Mouse (Mus musculus) hindbrain, embryonic 15.5 days (tissue): ENCODE data around the gene Myom3. TPM values are rescaled to one million over a fixed set of nuclear protein-coding genes. Genes with fewer than 3 reads are reported as not detected.

Experiments used
- ATAC-seq: fragments of 200-750 bp; cut with Nextera tagmentation; 2 replicates; pipeline ENCODE4 v1.8.0; 2017; ENCODE audit warnings: low read depth, moderate number of reproducible peaks, moderate TSS enrichment; ENCODE audit not compliant: low FRiP score
- H3K27ac ChIP-seq: fragments of 300-500 bp; sonication (generic); replicated peaks from 2 replicates; pipeline ENCODE4 v1.5.1; 2015; ENCODE audit warnings: mild to moderate bottlenecking, inconsistent platforms
- H3K27me3 ChIP-seq: fragments of 300-500 bp; sonication (generic); 2 replicates; pipeline ENCODE4 v1.6.1; 2015; ENCODE audit warnings: control low read depth, inconsistent platforms
- H3K36me3 ChIP-seq: fragments of 300-500 bp; sonication (generic); 2 replicates; pipeline ENCODE4 v1.6.1; 2015; ENCODE audit warnings: control low read depth, inconsistent platforms
- H3K4me1 ChIP-seq: fragments of 300-500 bp; sonication (generic); replicated peaks from 2 replicates; pipeline ENCODE4 v1.6.1; 2015; ENCODE audit warnings: control low read depth, inconsistent platforms
- H3K4me2 ChIP-seq: fragments of 300-500 bp; sonication (generic); 2 replicates; pipeline ENCODE4 v1.6.1; 2015; ENCODE audit warnings: moderate library complexity, mild to moderate bottlenecking, inconsistent platforms
- H3K4me3 ChIP-seq: fragments of 300-500 bp; sonication (generic); 2 replicates; pipeline ENCODE4 v1.5.1; 2015; ENCODE audit warnings: mild to moderate bottlenecking, inconsistent platforms
- H3K9ac ChIP-seq: fragments of 300-500 bp; sonication (generic); 2 replicates; pipeline ENCODE4 v1.6.1; 2015; ENCODE audit warnings: inconsistent platforms
- H3K9me3 ChIP-seq: fragments of 300-500 bp; sonication (generic); 2 replicates; pipeline ENCODE4 v1.6.1; 2016; ENCODE audit warnings: control low read depth, inconsistent platforms
- WGBS: fragments of 180-500 bp; shearing (Covaris S2); methylation state at CpG from one replicate; pipeline ENCODE4 v1.1.7; 2015; 5-methylcytosine and 5-hydroxymethylcytosine counted together
- polyA plus RNA-seq: library from polyadenylated mRNA; unstranded; fragments of >200 nt; fragmentation: Nextera tagmentation; extraction: Ambion mirVana; gene quantifications from 2 replicates; pipeline ENCODE4 v1.2.1, GENCODE M21; 2015

The Myom3 gene
- polyA plus RNA-seq, 1 experiment from 2014 or later = 0.31 TPM

GRCm38 (mm10) chr4:135781304-135781703 lies 21.8 kb downstream of the Myom3 start:
- H3K4me2 ChIP-seq = no peak overlapping the region
- no peaks in the 10 kb centered on the region for H3K27me3 ChIP-seq
- no peak overlapping the region for H3K27ac ChIP-seq
- no peak overlapping the region for H3K9ac ChIP-seq
- no peak overlapping the region for H3K4me3 ChIP-seq
- no peak for ATAC-seq
- WGBS = 90% methylated on average over 5 of the region's 5 CpGs
- no peaks in the 10 kb centered on the region for H3K9me3 ChIP-seq
- H3K36me3 ChIP-seq = no peaks in the 10 kb centered on the region
- no peaks in the 10 kb centered on the region for H3K4me1 ChIP-seq

- Histone ChIP-seq H3K27ac (no peak overlapping the region), H3K4me2 (no peak overlapping the region), H3K27me3 (no peaks in the 10 kb centered on the region), H3K9me3 (no peaks in the 10 kb centered on the region), H3K36me3 (no peaks in the 10 kb centered on the region), H3K4me1 (no peaks in the 10 kb centered on the region), H3K9ac (no peak overlapping the region), H3K4me3 (no peak overlapping the region)
- WGBS = 83% methylated on average over 5 of the region's 5 CpGs
- ATAC-seq = no peak
Observed at GRCm38 (mm10) chr4:135786581-135786980, 27.1 kb downstream of the Myom3 start.

GRCm38 (mm10) chr4:135787271-135787670 lies 27.8 kb downstream of the Myom3 start:
- H3K27ac ChIP-seq = no peak overlapping the region
- no peak for ATAC-seq
- H3K9ac ChIP-seq = no peak overlapping the region
- no peaks in the 10 kb centered on the region for H3K36me3 ChIP-seq
- no peaks in the 10 kb centered on the region for H3K9me3 ChIP-seq
- WGBS = 91% methylated on average over 6 of the region's 6 CpGs
- no peak overlapping the region for H3K4me2 ChIP-seq
- H3K4me3 ChIP-seq = no peak overlapping the region
- H3K4me1 ChIP-seq = no peaks in the 10 kb centered on the region
- no peaks in the 10 kb centered on the region for H3K27me3 ChIP-seq

- Histone ChIP-seq H3K9ac (no peak overlapping the region), H3K27ac (no peak overlapping the region), H3K9me3 (no peaks in the 10 kb centered on the region), H3K4me2 (no peak overlapping the region), H3K4me3 (no peak overlapping the region), H3K4me1 (no peaks in the 10 kb centered on the region), H3K36me3 (no peaks in the 10 kb centered on the region), H3K27me3 (no peaks in the 10 kb centered on the region)
- ATAC-seq = no peak
- 71% methylated on average over 2 of the region's 2 CpGs for WGBS
Observed at GRCm38 (mm10) chr4:135789135-135789534, 29.6 kb downstream of the Myom3 start.

DNA sequence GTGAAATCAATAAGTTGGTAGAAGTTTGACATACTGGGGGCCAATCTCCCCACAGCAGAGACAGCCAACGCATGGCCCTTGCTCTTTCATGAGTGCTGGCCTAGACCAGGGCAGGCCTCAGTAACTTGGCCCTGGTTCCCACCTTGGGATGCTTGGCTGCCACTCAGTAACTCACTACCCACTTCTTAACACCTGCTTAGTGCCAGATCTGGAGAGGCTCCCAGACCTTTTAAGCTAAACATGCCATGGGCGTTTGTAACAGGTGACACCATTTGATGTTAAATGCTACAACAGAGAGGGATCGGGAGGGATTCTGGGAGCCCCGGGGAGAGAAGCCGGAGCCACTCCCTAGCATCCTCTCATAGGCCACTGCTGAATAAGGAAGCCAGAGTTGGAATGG lies 33.3 kb downstream of the Myom3 start:
- Histone ChIP-seq H3K9me3 (no peaks in the 10 kb centered on the region), H3K4me3 (no peak overlapping the region), H3K36me3 (no peaks in the 10 kb centered on the region), H3K27ac (no peak overlapping the region), H3K9ac (no peak overlapping the region), H3K4me2 (no peak overlapping the region), H3K4me1 (no peaks in the 10 kb centered on the region), H3K27me3 (no peaks in the 10 kb centered on the region)
- WGBS = 93% methylated on average over 5 of the region's 5 CpGs
- no peak for ATAC-seq

- Histone ChIP-seq H3K9me3 (no peaks in the 10 kb centered on the region), H3K4me2 (no peak overlapping the region), H3K9ac (no peak overlapping the region), H3K36me3 (no peaks in the 10 kb centered on the region), H3K27me3 (no peaks in the 10 kb centered on the region), H3K4me1 (no peaks in the 10 kb centered on the region; the same call in 1 of the 2 replicates), H3K27ac (no peak overlapping the region), H3K4me3 (no peak overlapping the region)
- no peak for ATAC-seq
- 29% methylated on average over 11 of the region's 11 CpGs for whole genome bisulfite sequencing
Observed at GRCm38 (mm10) chr4:135797931-135798330, 38.4 kb downstream of the Myom3 start.

DNA sequence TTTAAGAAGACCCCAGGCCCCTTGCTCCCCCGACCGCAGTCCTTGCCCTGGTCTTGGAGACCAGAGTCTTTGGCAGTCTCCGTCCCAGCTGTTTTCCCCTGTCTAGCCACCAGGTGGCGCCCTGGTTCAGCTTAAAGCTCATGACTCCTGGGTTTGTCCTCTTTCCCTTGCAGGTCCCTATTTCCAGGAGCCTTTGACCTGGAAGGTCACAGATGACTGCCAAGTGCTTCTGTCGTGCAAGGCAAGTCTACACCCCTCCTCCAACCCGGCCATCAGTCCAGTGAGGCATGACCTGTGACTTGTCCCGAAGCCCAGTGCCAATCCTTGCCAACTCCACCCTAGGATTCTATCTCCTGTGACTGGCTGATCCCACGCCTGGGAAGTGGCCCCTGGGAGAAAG lies 42.0 kb downstream of the Myom3 start:
- H3K9me3 ChIP-seq = no peaks in the 10 kb centered on the region
- 18% methylated on average over 8 of the region's 8 CpGs for WGBS
- ATAC-seq = 0 out of 2 replicates have a peak, but pooled peaks have one; percentile 51

DNA sequence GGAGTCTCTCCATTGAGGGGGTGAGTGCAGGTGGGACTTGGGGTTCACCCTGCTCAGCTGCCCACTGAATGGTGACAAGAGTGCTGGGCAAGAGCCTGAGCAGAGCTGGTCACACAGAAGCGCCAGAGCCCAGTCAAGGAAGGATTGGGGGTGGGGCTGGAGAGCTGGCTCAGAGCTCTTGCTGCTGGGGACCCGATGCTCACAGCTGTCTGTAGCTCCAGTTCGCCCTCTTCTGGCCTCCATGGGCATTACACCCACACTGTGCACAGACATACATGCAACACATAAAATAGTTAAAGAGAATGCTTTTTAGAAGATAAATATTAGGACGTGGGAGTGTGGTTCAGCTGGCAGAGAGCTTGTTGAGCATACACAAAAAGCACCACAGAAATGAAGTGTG lies 43.8 kb downstream of the Myom3 start:
- no peaks in the 10 kb centered on the region for H3K36me3 ChIP-seq
- 61% methylated on average over 4 of the region's 4 CpGs for WGBS
- no peaks in the 10 kb centered on the region for H3K9me3 ChIP-seq
- H3K4me2 ChIP-seq = no peak overlapping the region
- H3K27ac ChIP-seq = no peak overlapping the region
- no peak overlapping the region for H3K9ac ChIP-seq
- H3K4me1 ChIP-seq = no peaks in the 10 kb centered on the region
- no peak overlapping the region for H3K4me3 ChIP-seq
- no peak for ATAC-seq
- H3K27me3 ChIP-seq = no peaks in the 10 kb centered on the region

More for the DNA sequence above, 42.0 kb downstream of the Myom3 start:
- no peaks in the 10 kb centered on the region; the same call in 1 of the 2 replicates for H3K4me1 ChIP-seq
- no peak overlapping the region for H3K4me2 ChIP-seq
- H3K4me3 ChIP-seq = no peak overlapping the region
- H3K27me3 ChIP-seq = no peaks in the 10 kb centered on the region
- H3K36me3 ChIP-seq = no peaks in the 10 kb centered on the region
- no peak overlapping the region for H3K27ac ChIP-seq
- H3K9ac ChIP-seq = no peak overlapping the region

GRCm38 (mm10) chr4:135804169-135804568 lies 44.7 kb downstream of the Myom3 start:
- no peaks in the 10 kb centered on the region for H3K36me3 ChIP-seq
- no peak overlapping the region for H3K9ac ChIP-seq
- no peaks in the 10 kb centered on the region for H3K4me1 ChIP-seq
- no peaks in the 10 kb centered on the region for H3K27me3 ChIP-seq
- no peak for ATAC-seq
- no peak overlapping the region for H3K4me3 ChIP-seq
- no peak overlapping the region for H3K27ac ChIP-seq
- WGBS = 88% methylated on average over 5 of the region's 5 CpGs
- no peak overlapping the region for H3K4me2 ChIP-seq
- no peaks in the 10 kb centered on the region for H3K9me3 ChIP-seq

DNA sequence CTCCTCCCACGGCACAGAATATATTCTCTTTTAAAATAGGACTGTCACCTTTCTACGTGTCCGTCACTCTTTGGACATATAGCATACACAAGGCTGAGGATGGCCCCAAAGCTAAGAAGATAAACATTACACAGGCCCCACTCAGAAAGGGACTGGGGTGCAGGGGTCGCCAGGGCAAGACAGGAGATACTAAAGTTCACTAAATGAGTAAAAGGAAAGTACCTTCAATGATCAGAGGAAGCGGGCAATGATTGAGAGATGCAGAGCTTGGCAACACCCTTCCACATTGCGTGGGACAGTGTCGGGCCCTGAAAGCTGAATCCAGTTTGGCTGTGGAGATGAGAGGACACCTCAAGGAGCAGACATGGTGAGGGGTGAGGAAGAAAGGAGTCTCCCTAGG lies 55.4 kb downstream of the Myom3 start:
- Histone ChIP-seq H3K4me2 (no peak overlapping the region), H3K27me3 (no peaks in the 10 kb centered on the region), H3K27ac (no peak overlapping the region), H3K4me1 (no peaks in the 10 kb centered on the region), H3K4me3 (no peak overlapping the region), H3K9me3 (no peaks in the 10 kb centered on the region), H3K9ac (no peak overlapping the region), H3K36me3 (no peaks in the 10 kb centered on the region)
- ATAC-seq = no peak
- WGBS = 81% methylated on average over 7 of the region's 7 CpGs

- Histone ChIP-seq H3K36me3 (no peaks in the 10 kb centered on the region), H3K27ac (no peak overlapping the region), H3K4me1 (no peaks in the 10 kb centered on the region), H3K4me3 (no peak overlapping the region), H3K27me3 (no peaks in the 10 kb centered on the region), H3K4me2 (no peak overlapping the region), H3K9me3 (no peaks in the 10 kb centered on the region), H3K9ac (no peak overlapping the region)
- 45% methylated on average over 12 of the region's 12 CpGs for WGBS
- no peak for ATAC-seq
Observed at GRCm38 (mm10) chr4:135816905-135817622, 57.5 kb downstream of the Myom3 start.

DNA sequence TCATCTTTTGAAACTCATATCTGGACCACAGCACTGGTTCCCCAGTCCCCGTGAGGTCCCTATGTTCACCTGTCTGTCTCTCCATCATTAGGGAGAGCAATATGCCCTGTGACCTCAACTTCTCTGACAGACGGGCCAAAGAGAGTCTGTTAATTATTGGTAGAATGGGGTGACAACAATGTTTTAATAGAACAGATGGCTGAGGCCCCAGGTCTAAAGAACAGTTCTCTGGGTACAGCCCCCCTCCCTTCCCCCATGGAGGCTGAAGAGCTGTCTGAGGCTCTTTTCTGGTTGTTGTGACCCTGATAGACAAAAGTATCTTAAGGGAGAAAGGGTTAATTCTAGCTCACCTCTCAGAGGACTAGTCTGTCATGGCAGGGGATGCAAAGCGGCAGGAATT lies 58.9 kb downstream of the Myom3 start:
- H3K36me3 ChIP-seq = no peaks in the 10 kb centered on the region

More for the DNA sequence above, 58.9 kb downstream of the Myom3 start:
- Histone ChIP-seq H3K9ac (no peak overlapping the region), H3K9me3 (no peaks in the 10 kb centered on the region), H3K4me2 (no peak overlapping the region), H3K27me3 (no peaks in the 10 kb centered on the region), H3K4me1 (no peaks in the 10 kb centered on the region), H3K27ac (no peak overlapping the region), H3K4me3 (no peak overlapping the region)
- 74% methylated on average over 3 of the region's 3 CpGs for WGBS
- no peak for ATAC-seq
